Mouse (Mus musculus): ENCODE data around the gene Garem2. TPM values are rescaled to one million over a fixed set of nuclear protein-coding genes. Genes with fewer than 3 reads are reported as not detected.

The Garem2 gene
- polyA plus RNA-seq, 1 experiment from 2014 or later: 14.3 TPM

GRCm38 (mm10) chr5:30115718-30116117 lies 10.8 kb downstream of the Garem2 start:
- Histone ChIP-seq H3K4me1 (ENCODE audit: control insufficient read depth, insufficient read depth, low read length) (peaks cover 18% of the 10 kb centered on the region), H3K9me3 (ENCODE audit: control insufficient read depth, low read length) (no peaks in the 10 kb centered on the region), H3K4me2 (no peak overlapping the region), H3K4me3 (ENCODE audit: low read depth, low read length) (no peak overlapping the region), H3K9ac (ENCODE audit: low read length) (no peak overlapping the region), H3K36me3 (ENCODE audit: control insufficient read depth, insufficient read depth, low read length) (peaks cover 6% of the 10 kb centered on the region), H3K27ac (ENCODE audit: low read depth, low read length) (no peak overlapping the region), H3K27me3 (ENCODE audit: control insufficient read depth, insufficient read depth, low read length) (peaks cover 20% of the 10 kb centered on the region; the same call in 1 of the 2 replicates)
- DNase-seq (ENCODE audit: low spot score, missing footprints): peak; percentile 82
- WGBS: 44% methylated on average over 10 of the region's 10 CpGs
- ATAC-seq (ENCODE audit: low FRiP score): no peak

- 83% methylated on average over 1 of the region's 1 CpGs for WGBS
- DNase-seq (ENCODE audit: low spot score, missing footprints): peak; percentile 61
These were observed 13.1 kb downstream of the Garem2 start for GRCm38 (mm10) chr5:30118018-30118417.

GRCm38 (mm10) chr5:30119163-30119562 lies 14.2 kb downstream of the Garem2 start:
- 85% methylated on average over 6 of the region's 6 CpGs for WGBS

More at GRCm38 (mm10) chr5:30118018-30118417, 13.1 kb downstream of the Garem2 start:
- peaks cover 16% of the 10 kb centered on the region; the same call in 1 of the 2 replicates for H3K27me3 ChIP-seq (ENCODE audit: control insufficient read depth, insufficient read depth, low read length)
- no peaks in the 10 kb centered on the region for H3K9me3 ChIP-seq (ENCODE audit: control insufficient read depth, low read length)
- no peak overlapping the region for H3K9ac ChIP-seq (ENCODE audit: low read length)
- no peak overlapping the region for H3K27ac ChIP-seq (ENCODE audit: low read depth, low read length)
- peaks cover 9% of the 10 kb centered on the region for H3K4me1 ChIP-seq (ENCODE audit: control insufficient read depth, insufficient read depth, low read length)
- no peak overlapping the region for H3K4me3 ChIP-seq (ENCODE audit: low read depth, low read length)
- ATAC-seq (ENCODE audit: low FRiP score): no peak
- peaks cover 7% of the 10 kb centered on the region for H3K36me3 ChIP-seq (ENCODE audit: control insufficient read depth, insufficient read depth, low read length)
- no peak overlapping the region for H3K4me2 ChIP-seq

GRCm38 (mm10) chr5:30120106-30120505 lies 15.1 kb downstream of the Garem2 start:
- peak; percentile 54 for DNase-seq (ENCODE audit: low spot score, missing footprints)
- Histone ChIP-seq H3K4me2 (no peak overlapping the region), H3K36me3 (ENCODE audit: control insufficient read depth, insufficient read depth, low read length) (peaks cover 7% of the 10 kb centered on the region), H3K4me3 (ENCODE audit: low read depth, low read length) (no peak overlapping the region), H3K27me3 (ENCODE audit: control insufficient read depth, insufficient read depth, low read length) (no peaks in the 10 kb centered on the region; the same call in 1 of the 2 replicates), H3K9ac (ENCODE audit: low read length) (no peak overlapping the region), H3K9me3 (ENCODE audit: control insufficient read depth, low read length) (no peaks in the 10 kb centered on the region), H3K27ac (ENCODE audit: low read depth, low read length) (no peak overlapping the region), H3K4me1 (ENCODE audit: control insufficient read depth, insufficient read depth, low read length) (no peaks in the 10 kb centered on the region)
- no peak for ATAC-seq (ENCODE audit: low FRiP score)
- 84% methylated on average over 7 of the region's 7 CpGs for WGBS

More at GRCm38 (mm10) chr5:30119163-30119562, 14.2 kb downstream of the Garem2 start:
- peaks cover 3% of the 10 kb centered on the region; the same call in 1 of the 2 replicates for H3K4me1 ChIP-seq (ENCODE audit: control insufficient read depth, insufficient read depth, low read length)
- H3K4me2 ChIP-seq: no peak overlapping the region
- ATAC-seq (ENCODE audit: low FRiP score): no peak
- H3K9me3 ChIP-seq (ENCODE audit: control insufficient read depth, low read length): no peaks in the 10 kb centered on the region
- H3K4me3 ChIP-seq (ENCODE audit: low read depth, low read length): no peak overlapping the region
- H3K27me3 ChIP-seq (ENCODE audit: control insufficient read depth, insufficient read depth, low read length): peaks cover 7% of the 10 kb centered on the region; the same call in 1 of the 2 replicates
- H3K27ac ChIP-seq (ENCODE audit: low read depth, low read length): no peak overlapping the region
- DNase-seq (ENCODE audit: low spot score, missing footprints): peak; percentile 67
- peaks cover 7% of the 10 kb centered on the region for H3K36me3 ChIP-seq (ENCODE audit: control insufficient read depth, insufficient read depth, low read length)
- no peak overlapping the region for H3K9ac ChIP-seq (ENCODE audit: low read length)

- Histone ChIP-seq H3K9me3 (ENCODE audit: control insufficient read depth, low read length) (no peaks in the 10 kb centered on the region), H3K9ac (ENCODE audit: low read length) (no peak overlapping the region), H3K27me3 (ENCODE audit: control insufficient read depth, insufficient read depth, low read length) (no peaks in the 10 kb centered on the region), H3K4me2 (no peak overlapping the region), H3K36me3 (ENCODE audit: control insufficient read depth, insufficient read depth, low read length) (peaks cover 6% of the 10 kb centered on the region; the same call in 1 of the 2 replicates), H3K4me3 (ENCODE audit: low read depth, low read length) (no peak overlapping the region), H3K27ac (ENCODE audit: low read depth, low read length) (no peak overlapping the region), H3K4me1 (ENCODE audit: control insufficient read depth, insufficient read depth, low read length) (no peaks in the 10 kb centered on the region)
- DNase-seq (ENCODE audit: low spot score, missing footprints) (peak; percentile 79), ATAC-seq (ENCODE audit: low FRiP score) (no peak)
- WGBS: 96% methylated on average over 6 of the region's 6 CpGs
These were observed 17.5 kb downstream of the Garem2 start for GRCm38 (mm10) chr5:30122481-30122880.

- Histone ChIP-seq H3K27ac (ENCODE audit: low read depth, low read length) (no peak overlapping the region), H3K36me3 (ENCODE audit: control insufficient read depth, insufficient read depth, low read length) (peaks cover 10% of the 10 kb centered on the region; the same call in 1 of the 2 replicates), H3K4me1 (ENCODE audit: control insufficient read depth, insufficient read depth, low read length) (no peaks in the 10 kb centered on the region), H3K9ac (ENCODE audit: low read length) (no peak overlapping the region), H3K27me3 (ENCODE audit: control insufficient read depth, insufficient read depth, low read length) (no peaks in the 10 kb centered on the region), H3K9me3 (ENCODE audit: control insufficient read depth, low read length) (no peaks in the 10 kb centered on the region), H3K4me3 (ENCODE audit: low read depth, low read length) (no peak overlapping the region), H3K4me2 (no peak overlapping the region)
- 43% methylated on average over 5 of the region's 5 CpGs for WGBS
- DNase-seq (ENCODE audit: low spot score, missing footprints): peak; percentile 85
- no peak for ATAC-seq (ENCODE audit: low FRiP score)
These were observed 20.6 kb downstream of the Garem2 start for GRCm38 (mm10) chr5:30125587-30125986.

GRCm38 (mm10) chr5:30126756-30127155 lies 21.8 kb downstream of the Garem2 start:
- H3K27ac ChIP-seq (ENCODE audit: low read depth, low read length): no peak overlapping the region
- H3K9me3 ChIP-seq (ENCODE audit: control insufficient read depth, low read length): no peaks in the 10 kb centered on the region
- ATAC-seq (ENCODE audit: low FRiP score) (no peak), DNase-seq (ENCODE audit: low spot score, missing footprints) (peak; percentile 75)
- no peak overlapping the region for H3K4me3 ChIP-seq (ENCODE audit: low read depth, low read length)
- H3K4me1 ChIP-seq (ENCODE audit: control insufficient read depth, insufficient read depth, low read length): no peaks in the 10 kb centered on the region
- H3K27me3 ChIP-seq (ENCODE audit: control insufficient read depth, insufficient read depth, low read length): no peaks in the 10 kb centered on the region
- no peak overlapping the region for H3K4me2 ChIP-seq
- no peak overlapping the region for H3K9ac ChIP-seq (ENCODE audit: low read length)
- WGBS: 88% methylated on average over 7 of the region's 7 CpGs
- H3K36me3 ChIP-seq (ENCODE audit: control insufficient read depth, insufficient read depth, low read length): peaks cover 8% of the 10 kb centered on the region; the same call in 1 of the 2 replicates

- Histone ChIP-seq H3K4me3 (ENCODE audit: low read depth, low read length) (no peak overlapping the region), H3K36me3 (ENCODE audit: control insufficient read depth, insufficient read depth, low read length) (peaks cover 10% of the 10 kb centered on the region; the same call in 1 of the 2 replicates), H3K4me2 (no peak overlapping the region), H3K27ac (ENCODE audit: low read depth, low read length) (no peak overlapping the region), H3K9me3 (ENCODE audit: control insufficient read depth, low read length) (no peaks in the 10 kb centered on the region), H3K4me1 (ENCODE audit: control insufficient read depth, insufficient read depth, low read length) (no peaks in the 10 kb centered on the region), H3K9ac (ENCODE audit: low read length) (no peak overlapping the region), H3K27me3 (ENCODE audit: control insufficient read depth, insufficient read depth, low read length) (no peaks in the 10 kb centered on the region)
- ATAC-seq (ENCODE audit: low FRiP score): no peak
- peak; percentile 23 for DNase-seq (ENCODE audit: low spot score, missing footprints)
- 91% methylated on average over 13 of the region's 13 CpGs for WGBS
These were observed 23.1 kb downstream of the Garem2 start for GRCm38 (mm10) chr5:30127921-30128597.

GRCm38 (mm10) chr5:30128680-30129079 lies 23.7 kb downstream of the Garem2 start:
- Histone ChIP-seq H3K4me1 (ENCODE audit: control insufficient read depth, insufficient read depth, low read length) (no peaks in the 10 kb centered on the region), H3K4me2 (no peak overlapping the region), H3K4me3 (ENCODE audit: low read depth, low read length) (no peak overlapping the region), H3K9ac (ENCODE audit: low read length) (no peak overlapping the region), H3K9me3 (ENCODE audit: control insufficient read depth, low read length) (no peaks in the 10 kb centered on the region), H3K36me3 (ENCODE audit: control insufficient read depth, insufficient read depth, low read length) (peaks cover 10% of the 10 kb centered on the region; the same call in 1 of the 2 replicates), H3K27ac (ENCODE audit: low read depth, low read length) (no peak overlapping the region), H3K27me3 (ENCODE audit: control insufficient read depth, insufficient read depth, low read length) (no peaks in the 10 kb centered on the region)
- WGBS: 95% methylated on average over 6 of the region's 6 CpGs
- peak; percentile 73 for DNase-seq (ENCODE audit: low spot score, missing footprints)
- ATAC-seq (ENCODE audit: low FRiP score): no peak

All from midbrain, embryonic 11.5 days (tissue).